Mouse (Mus musculus) hindbrain, embryonic 14.5 days (tissue): Measurements from ENCODE around the gene Lrch1. TPM values are rescaled to one million over a fixed set of nuclear protein-coding genes. Genes with fewer than 3 reads are reported as not detected.

Experiments
- ATAC-seq: fragments of 200-750 bp; cut with Nextera tagmentation; 2 replicates; pipeline ENCODE4 v1.8.0; 2017; ENCODE audit warnings: moderate number of reproducible peaks, mild to moderate bottlenecking, moderate TSS enrichment, moderate library complexity; ENCODE audit not compliant: low FRiP score
- DNase-seq: peaks from one replicate; pipeline ENCODE4 v3.0.0-alpha.2; 2015; ENCODE audit warnings: low spot score
- H3K27ac ChIP-seq: fragments of 300-500 bp; sonication (generic); 2 replicates; pipeline ENCODE4 v1.5.1; 2014; ENCODE audit warnings: mild to moderate bottlenecking, moderate library complexity
- H3K27me3 ChIP-seq: fragments of 300-500 bp; sonication (generic); 2 replicates; pipeline ENCODE4 v1.6.1; 2014; ENCODE audit warnings: mild to moderate bottlenecking, low read length, mixed read lengths; ENCODE audit not compliant: control insufficient read depth, insufficient read depth
- H3K36me3 ChIP-seq: fragments of 300-500 bp; sonication (generic); replicated peaks from 2 replicates; pipeline ENCODE4 v1.6.1; 2014; ENCODE audit not compliant: control insufficient read depth, insufficient read depth
- H3K4me1 ChIP-seq: fragments of 300-500 bp; sonication (generic); replicated peaks from 2 replicates; pipeline ENCODE4 v1.6.1; 2014; ENCODE audit warnings: antibody characterized with exemption, low read length, mixed read lengths; ENCODE audit not compliant: control insufficient read depth, insufficient read depth
- H3K4me2 ChIP-seq: fragments of 300-500 bp; sonication (generic); replicated peaks from 2 replicates; pipeline ENCODE4 v1.6.1; 2014; ENCODE audit warnings: mild to moderate bottlenecking, moderate library complexity
- H3K4me3 ChIP-seq: fragments of 300-500 bp; sonication (generic); replicated peaks from 2 replicates; pipeline ENCODE4 v1.5.1; 2014; ENCODE audit warnings: mild to moderate bottlenecking, low read length
- H3K9ac ChIP-seq: fragments of 300-500 bp; sonication (generic); 2 replicates; pipeline ENCODE4 v1.6.1; 2014
- H3K9me3 ChIP-seq: fragments of 300-500 bp; sonication (generic); 2 replicates; pipeline ENCODE4 v1.6.1; 2016; ENCODE audit warnings: low read length; ENCODE audit not compliant: control insufficient read depth
- WGBS: fragments of 180-500 bp; shearing (Covaris S2); extraction: QIAGEN DNeasy Blood & Tissue Kit; methylation state at CpG from one replicate; pipeline ENCODE4 v1.1.7; 2014; 5-methylcytosine and 5-hydroxymethylcytosine counted together
- polyA plus RNA-seq: library from polyadenylated mRNA; unstranded; fragments of >200 nt; fragmentation: Nextera tagmentation; extraction: Ambion mirVana; gene quantifications from 2 replicates; pipeline ENCODE4 v1.2.1, GENCODE M21; 2014

The Lrch1 gene
- polyA plus RNA-seq, 1 experiment from 2014 or later, result 22.0 TPM

- ATAC-seq (peak; percentile 34; the same call in 1 of the 2 replicates), DNase-seq (no peak)
- 83% methylated on average over 3 of the region's 3 CpGs for WGBS
- H3K9me3 ChIP-seq, result no peaks in the 10 kb centered on the region
- no peaks in the 10 kb centered on the region for H3K27me3 ChIP-seq
- no peak overlapping the region for H3K4me2 ChIP-seq
- H3K4me3 ChIP-seq, result no peak overlapping the region
- peaks cover 11% of the 10 kb centered on the region for H3K4me1 ChIP-seq
- no peaks in the 10 kb centered on the region for H3K36me3 ChIP-seq
- H3K9ac ChIP-seq, result no peak overlapping the region
- H3K27ac ChIP-seq, result no peak overlapping the region
Measured at GRCm38 (mm10) chr14:74893085-74893648, 54.5 kb downstream of the Lrch1 start.

DNA sequence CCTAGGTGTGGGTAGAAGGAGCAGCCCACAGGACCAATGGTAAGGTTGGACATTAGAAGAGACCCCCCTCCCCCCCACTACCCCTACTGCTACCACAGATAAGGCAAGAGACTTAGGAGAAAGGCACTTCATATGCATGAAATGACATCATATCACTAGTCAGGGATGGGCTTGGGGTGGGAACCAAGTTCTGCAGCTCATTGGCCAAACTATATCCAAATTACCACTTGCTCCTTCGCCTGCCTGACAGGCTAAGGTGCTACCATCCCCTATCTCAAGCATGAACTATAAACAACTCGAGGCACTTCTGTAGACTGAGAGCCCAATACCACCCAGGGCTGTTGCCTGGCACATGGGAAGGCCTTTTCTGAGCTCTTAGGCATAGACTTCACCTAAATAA is 58.4 kb downstream of the Lrch1 start:
- H3K4me1 ChIP-seq, result peaks cover 20% of the 10 kb centered on the region
- 95% methylated on average over 2 of the region's 2 CpGs for WGBS
- no peak overlapping the region for H3K9ac ChIP-seq
- H3K27me3 ChIP-seq, result no peaks in the 10 kb centered on the region
- H3K9me3 ChIP-seq, result no peaks in the 10 kb centered on the region
- no peak overlapping the region for H3K27ac ChIP-seq
- no peaks in the 10 kb centered on the region for H3K36me3 ChIP-seq
- no peak overlapping the region for H3K4me3 ChIP-seq
- DNase-seq (no peak), ATAC-seq (no peak)
- H3K4me2 ChIP-seq, result no peak overlapping the region

- H3K9ac ChIP-seq, result no peak overlapping the region
- H3K36me3 ChIP-seq, result no peaks in the 10 kb centered on the region
- no peak overlapping the region for H3K27ac ChIP-seq
- DNase-seq (no peak), ATAC-seq (no peak)
- WGBS, result 97% methylated on average over 1 of the region's 1 CpGs
- H3K4me1 ChIP-seq, result peaks cover 22% of the 10 kb centered on the region
- H3K4me3 ChIP-seq, result no peak overlapping the region
- no peak overlapping the region for H3K4me2 ChIP-seq
- H3K27me3 ChIP-seq, result no peaks in the 10 kb centered on the region
- H3K9me3 ChIP-seq, result no peaks in the 10 kb centered on the region
Measured at GRCm38 (mm10) chr14:74888103-74888502, 59.6 kb downstream of the Lrch1 start.

DNA sequence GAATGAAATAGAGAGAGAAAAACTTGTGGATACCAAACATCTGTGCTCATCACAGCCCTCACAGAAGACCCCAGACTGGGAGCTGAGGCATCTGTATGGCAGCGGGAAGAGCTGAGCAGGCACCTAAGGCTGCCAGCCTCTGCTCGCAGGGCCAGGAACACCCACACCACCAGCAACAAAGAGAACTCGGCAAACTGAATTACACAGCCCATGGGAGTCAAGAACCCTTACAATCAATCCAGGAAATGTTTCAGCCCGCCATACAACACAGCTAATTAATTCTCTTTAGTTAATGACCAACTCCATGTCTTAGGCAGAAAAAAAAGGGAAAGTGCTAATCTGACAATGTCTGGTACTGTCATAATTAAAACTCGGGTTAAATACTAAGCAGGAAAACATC is 61.2 kb downstream of the Lrch1 start:
- Histone ChIP-seq H3K4me3 (no peak overlapping the region), H3K4me2 (no peak overlapping the region), H3K27ac (no peak overlapping the region), H3K9me3 (no peaks in the 10 kb centered on the region), H3K9ac (no peak overlapping the region), H3K36me3 (no peaks in the 10 kb centered on the region), H3K4me1 (peaks cover 28% of the 10 kb centered on the region), H3K27me3 (no peaks in the 10 kb centered on the region)
- WGBS, result 49% methylated on average over 5 of the region's 5 CpGs
- DNase-seq (no peak), ATAC-seq (no peak)

DNA sequence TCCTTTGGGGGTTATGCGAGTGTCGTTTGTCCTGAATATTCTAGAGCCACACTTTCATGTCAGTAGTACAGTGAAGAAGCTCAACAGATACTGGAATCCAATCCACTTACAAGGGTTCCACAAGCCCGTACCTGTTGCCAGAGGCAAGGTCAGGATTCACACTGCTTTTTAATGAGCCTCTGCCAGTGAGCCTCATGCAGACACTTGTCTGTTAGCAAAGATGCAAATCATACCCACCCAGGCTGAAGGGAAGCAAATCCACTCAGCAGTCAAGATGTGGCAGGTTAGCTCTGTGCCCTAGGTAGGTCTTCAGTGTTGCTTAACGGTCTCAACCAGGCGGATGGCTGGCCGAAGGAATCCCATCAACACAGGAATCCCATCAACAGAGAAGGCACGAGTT is 62.8 kb downstream of the Lrch1 start:
- Histone ChIP-seq H3K9ac (peak overlapping the region; percentile 18; the same call in 1 of the 2 replicates), H3K4me3 (no peak overlapping the region), H3K4me2 (no peak overlapping the region), H3K9me3 (no peaks in the 10 kb centered on the region), H3K4me1 (peaks cover 33% of the 10 kb centered on the region), H3K27me3 (no peaks in the 10 kb centered on the region), H3K27ac (peak overlapping the region; percentile 69; the same call in 1 of the 2 replicates), H3K36me3 (no peaks in the 10 kb centered on the region)
- no peak for ATAC-seq
- 77% methylated on average over 7 of the region's 7 CpGs for WGBS
- no peak for DNase-seq

- DNase-seq (peak; percentile 55), ATAC-seq (peak; percentile 77)
- no peaks in the 10 kb centered on the region for H3K27me3 ChIP-seq
- H3K9ac ChIP-seq, result no peak overlapping the region
- no peak overlapping the region for H3K4me3 ChIP-seq
- 12% methylated on average over 13 of the region's 13 CpGs for WGBS
- H3K4me2 ChIP-seq, result peak overlapping the region; percentile 9; the same call in 1 of the 2 replicates
- peak overlapping the region; percentile 69 for H3K27ac ChIP-seq
- no peaks in the 10 kb centered on the region for H3K9me3 ChIP-seq
- no peaks in the 10 kb centered on the region for H3K36me3 ChIP-seq
- H3K4me1 ChIP-seq, result peaks cover 33% of the 10 kb centered on the region
Measured at GRCm38 (mm10) chr14:74884024-74884680, 63.5 kb downstream of the Lrch1 start.

GRCm38 (mm10) chr14:74883204-74883603 is 64.5 kb downstream of the Lrch1 start:
- peaks cover 33% of the 10 kb centered on the region for H3K4me1 ChIP-seq
- 75% methylated on average over 11 of the region's 11 CpGs for WGBS

DNA sequence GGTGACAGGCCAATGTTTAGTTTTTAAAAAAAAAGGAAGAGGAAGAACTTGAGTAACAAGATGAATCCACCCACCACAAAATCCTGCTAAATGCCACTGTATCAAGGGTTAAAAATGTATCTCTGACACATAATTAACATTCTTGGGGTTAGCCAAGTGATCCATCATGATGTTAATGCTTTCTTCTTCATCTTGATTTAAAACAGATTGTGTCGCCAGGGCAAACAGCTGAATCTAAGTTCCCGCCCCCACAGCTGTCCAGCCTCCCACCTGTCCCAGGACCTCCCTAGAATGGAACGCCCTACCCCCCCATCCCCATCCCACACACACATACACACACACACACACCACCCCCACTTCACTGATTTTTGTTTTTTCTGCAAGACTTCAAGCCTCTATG is 64.9 kb downstream of the Lrch1 start:
- H3K9me3 ChIP-seq, result no peaks in the 10 kb centered on the region
- peaks cover 33% of the 10 kb centered on the region for H3K4me1 ChIP-seq
- H3K4me2 ChIP-seq, result no peak overlapping the region
- no peak overlapping the region for H3K4me3 ChIP-seq
- H3K27ac ChIP-seq, result no peak overlapping the region
- no peaks in the 10 kb centered on the region for H3K27me3 ChIP-seq
- no peaks in the 10 kb centered on the region for H3K36me3 ChIP-seq
- ATAC-seq (no peak), DNase-seq (no peak)
- WGBS, result 45% methylated on average over 3 of the region's 3 CpGs
- no peak overlapping the region for H3K9ac ChIP-seq

More at GRCm38 (mm10) chr14:74883204-74883603, 64.5 kb downstream of the Lrch1 start:
- Histone ChIP-seq H3K27me3 (no peaks in the 10 kb centered on the region), H3K4me3 (no peak overlapping the region), H3K9me3 (no peaks in the 10 kb centered on the region), H3K4me2 (no peak overlapping the region), H3K27ac (no peak overlapping the region), H3K9ac (no peak overlapping the region), H3K36me3 (no peaks in the 10 kb centered on the region)
- DNase-seq (no peak), ATAC-seq (no peak)

DNA sequence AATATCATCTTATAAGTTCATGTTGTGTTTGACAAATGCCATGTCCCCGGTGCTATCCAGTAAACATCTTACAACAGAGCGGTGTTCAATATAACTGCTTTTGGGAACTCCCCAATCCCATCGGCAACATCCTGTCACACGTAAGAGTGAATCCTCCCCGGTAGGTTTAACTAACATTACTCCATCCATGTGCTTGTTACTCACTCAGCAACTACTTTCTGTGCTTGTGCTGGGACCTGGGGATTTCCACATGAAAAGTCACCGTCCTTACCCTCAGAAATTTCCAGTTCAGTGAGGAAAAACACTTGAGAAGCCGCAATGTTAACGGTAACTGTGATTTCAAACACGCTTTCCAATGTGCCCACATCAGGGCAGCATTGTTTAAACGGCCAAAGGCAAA is 66.8 kb downstream of the Lrch1 start:
- WGBS, result 73% methylated on average over 10 of the region's 10 CpGs
- Histone ChIP-seq H3K4me1 (peaks cover 33% of the 10 kb centered on the region), H3K27ac (no peak overlapping the region), H3K4me3 (no peak overlapping the region), H3K4me2 (no peak overlapping the region), H3K27me3 (no peaks in the 10 kb centered on the region), H3K9me3 (no peaks in the 10 kb centered on the region), H3K9ac (no peak overlapping the region), H3K36me3 (no peaks in the 10 kb centered on the region)
- no peak for ATAC-seq
- no peak for DNase-seq
